Mouse (Mus musculus) adrenal gland, postnatal 25 days (tissue): ENCODE measurements around the gene Slc25a36. TPM values are rescaled to one million over a fixed set of nuclear protein-coding genes. Genes with fewer than 3 reads are reported as not detected.

Experiments used
- DNase-seq: peaks from one replicate; pipeline ENCODE4 v3.0.0; 2021; ENCODE audit warnings: mixed read lengths
- total RNA-seq: library from RNA; stranded (reverse); gene quantifications from 2 replicates; pipeline ENCODE4 v1.2.3, GENCODE M21; 2021

The Slc25a36 gene
- total RNA-seq, 1 experiment from 2014 or later: 105 TPM

DNA sequence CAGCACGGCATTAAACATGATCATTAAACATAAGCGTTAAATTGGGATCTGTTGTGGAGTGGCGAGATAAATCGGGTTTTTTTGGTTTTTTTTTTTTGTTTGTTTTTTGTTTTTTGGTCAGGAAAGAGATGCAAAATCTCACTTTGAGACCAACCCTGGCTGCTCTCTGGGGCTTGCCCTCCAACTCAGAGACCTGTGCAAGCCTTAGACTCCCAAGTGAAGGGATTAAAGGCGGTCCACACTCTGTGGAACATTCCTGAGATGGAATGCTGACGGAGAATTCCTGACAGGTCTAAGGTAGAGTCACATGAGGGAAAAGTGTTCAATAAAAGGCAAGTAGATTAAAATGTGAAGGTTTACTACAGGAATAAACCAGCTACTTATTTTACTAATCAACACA is 549 bp upstream of the Slc25a36 start:
- DNase-seq: no peak

GRCm38 (mm10) chr9:97106481-97107160 is 4.3 kb downstream of the Slc25a36 start:
- DNase-seq: no peak

GRCm38 (mm10) chr9:97105400-97105985 is 5.5 kb downstream of the Slc25a36 start:
- DNase-seq: no peak

- no peak for DNase-seq
Measured at GRCm38 (mm10) chr9:97103376-97104061, 7.4 kb downstream of the Slc25a36 start.

GRCm38 (mm10) chr9:97098985-97099384 is 12.0 kb downstream of the Slc25a36 start:
- DNase-seq: no peak

DNA sequence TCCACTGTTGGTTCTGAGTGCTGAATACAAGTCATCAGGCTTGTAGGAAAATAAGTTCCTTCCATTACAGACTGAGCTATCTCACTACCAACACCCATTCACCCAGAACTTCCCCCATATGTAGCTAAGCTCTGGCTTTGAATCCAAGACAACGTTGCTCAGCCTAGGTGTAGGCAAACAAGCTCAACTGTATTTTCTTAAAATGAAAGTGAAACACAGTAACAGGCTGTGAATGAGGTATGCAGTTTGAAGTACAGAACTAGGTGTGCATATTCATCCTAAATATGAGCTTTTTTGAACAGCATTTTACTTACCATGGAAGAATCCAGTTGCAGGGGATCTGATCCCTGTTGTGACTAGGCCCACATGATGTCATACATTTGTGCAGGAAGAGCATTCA is 14.8 kb downstream of the Slc25a36 start:
- no peak for DNase-seq

DNA sequence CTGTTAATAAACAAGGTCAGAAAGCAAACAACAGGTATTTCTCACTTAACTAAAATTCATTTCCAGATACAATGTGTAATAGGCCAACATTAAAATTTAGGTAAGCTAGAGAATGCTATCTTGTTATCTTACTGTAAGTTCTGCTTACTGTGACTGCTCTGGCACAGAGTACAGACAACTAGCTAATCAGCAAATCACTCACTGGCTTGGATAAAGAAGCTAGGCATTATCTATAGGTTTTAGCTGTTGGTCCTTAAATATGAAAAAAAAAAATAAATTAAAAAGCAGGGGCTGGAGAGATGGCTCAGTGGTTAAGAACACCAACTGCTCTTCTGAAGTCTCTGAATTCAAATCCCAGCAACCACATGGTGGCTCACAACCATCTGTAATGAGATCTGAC is 23.1 kb downstream of the Slc25a36 start:
- DNase-seq: no peak

GRCm38 (mm10) chr9:97084628-97085027 is 26.3 kb downstream of the Slc25a36 start:
- no peak for DNase-seq

DNA sequence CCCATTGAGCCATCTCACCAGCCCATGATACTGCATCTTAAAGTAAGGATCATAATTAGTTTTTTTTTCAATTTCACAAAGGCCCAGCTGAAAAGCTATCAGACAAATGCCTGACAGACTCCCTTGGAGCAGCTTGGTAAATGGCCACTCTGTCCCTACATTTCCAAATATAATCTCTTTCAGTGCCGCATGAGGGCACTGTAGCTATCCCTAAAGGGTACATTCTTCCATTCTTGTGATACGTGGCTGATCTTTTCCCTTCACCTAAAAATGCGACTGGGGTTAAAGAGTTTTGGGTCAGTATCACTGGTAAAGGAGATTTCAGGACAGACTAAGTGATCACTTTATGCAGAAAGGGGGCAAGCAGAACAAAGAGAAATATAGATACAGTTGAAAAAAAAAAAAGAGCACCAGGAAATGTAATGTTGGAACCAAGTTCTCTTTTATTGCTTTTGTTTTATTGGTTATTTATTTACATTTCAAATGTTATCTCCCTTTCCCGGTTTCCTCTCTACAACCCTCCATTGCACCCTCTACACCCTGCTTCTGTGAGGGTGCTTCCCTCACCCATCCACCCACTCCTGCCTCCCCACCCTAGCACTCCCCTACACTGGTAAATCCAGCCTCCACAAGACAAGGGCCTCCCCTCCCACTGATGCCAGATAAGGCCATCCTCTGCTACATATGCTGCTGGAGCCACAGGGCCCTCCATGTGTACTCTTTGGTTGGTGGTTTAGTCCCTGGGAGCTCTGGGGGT is 29.7 kb downstream of the Slc25a36 start:
- DNase-seq: no peak

DNA sequence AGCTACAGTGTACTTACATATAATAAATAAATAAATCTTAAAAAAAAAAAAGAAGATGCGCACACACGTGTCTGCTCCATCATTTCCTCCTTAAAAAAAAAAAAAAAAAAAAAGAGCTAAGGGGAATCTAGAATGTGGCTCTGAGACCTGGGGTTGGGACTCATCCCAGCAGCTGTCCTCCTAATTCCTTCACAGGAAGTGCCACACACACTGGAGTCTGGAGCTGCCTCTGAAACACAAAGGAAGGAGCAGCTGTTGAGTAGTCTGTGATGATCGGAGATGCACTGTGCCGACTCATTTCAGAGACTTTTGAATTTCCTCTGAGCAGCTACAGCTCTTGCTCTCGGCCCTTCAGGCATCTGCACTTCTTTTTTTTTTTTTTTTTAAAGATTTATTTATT is 41.0 kb downstream of the Slc25a36 start:
- no peak for DNase-seq

GRCm38 (mm10) chr9:97069466-97069865 is 41.5 kb downstream of the Slc25a36 start:
- no peak for DNase-seq

DNA sequence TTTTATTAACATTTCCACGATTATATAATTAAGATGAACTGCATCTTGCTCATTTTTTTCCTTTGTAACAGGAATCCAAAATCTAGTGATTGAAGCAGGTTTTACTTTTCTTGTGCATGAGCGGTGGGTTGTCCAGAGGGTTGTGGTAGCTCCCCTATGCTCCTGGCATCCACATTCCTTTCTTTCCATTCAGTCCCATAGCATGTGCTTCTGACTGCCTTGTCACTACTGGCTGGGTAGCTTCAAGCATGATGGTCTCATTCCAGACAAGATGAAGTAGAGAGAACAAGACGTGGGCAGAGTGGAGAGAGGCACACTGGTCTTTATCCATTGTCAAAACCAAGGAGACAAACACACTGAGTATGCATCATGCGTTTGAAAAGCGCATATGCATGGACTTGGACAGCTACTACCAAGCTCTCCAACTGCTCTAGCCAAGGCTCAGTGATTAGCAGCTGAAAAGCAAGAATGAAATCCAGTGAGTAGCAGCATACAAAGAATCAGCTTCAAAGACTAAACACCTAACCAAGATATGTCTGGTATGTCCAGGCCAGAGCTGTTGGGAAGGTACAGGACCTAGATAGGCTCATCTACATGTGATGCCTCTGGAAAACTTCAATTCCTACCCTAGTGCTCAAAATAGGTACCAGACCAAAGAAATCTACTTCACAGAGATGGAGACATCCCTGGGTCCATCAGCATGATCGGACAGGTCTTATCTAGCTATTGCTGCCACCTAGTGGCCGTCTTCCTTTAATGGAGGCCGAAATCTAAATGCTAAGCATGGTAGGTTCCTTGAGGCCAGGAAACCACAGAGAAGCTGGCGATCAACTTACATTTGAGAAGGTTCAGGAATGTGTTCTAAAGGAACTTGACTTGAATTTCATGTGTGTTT is 42.5 kb downstream of the Slc25a36 start:
- peak; percentile 78 for DNase-seq

DNA sequence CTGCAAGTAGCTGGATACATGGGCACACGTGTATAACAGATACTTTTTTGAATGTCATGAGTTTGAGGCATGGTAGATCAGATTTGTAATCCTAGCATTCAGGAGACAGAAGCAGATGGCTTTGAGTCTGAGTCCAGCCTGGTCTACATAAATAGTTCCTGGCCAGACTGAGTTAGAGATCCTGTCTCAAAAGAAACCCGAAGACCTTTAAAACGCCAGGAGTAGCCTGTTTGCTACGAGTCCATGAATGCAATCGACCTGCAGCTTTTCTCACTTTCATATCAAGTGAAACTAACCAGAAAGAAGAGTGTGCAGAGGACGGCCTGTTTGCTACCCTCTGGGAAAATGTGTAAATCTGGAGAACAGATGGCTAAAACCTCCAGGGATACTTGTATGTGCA is 43.2 kb downstream of the Slc25a36 start:
- no peak for DNase-seq

DNA sequence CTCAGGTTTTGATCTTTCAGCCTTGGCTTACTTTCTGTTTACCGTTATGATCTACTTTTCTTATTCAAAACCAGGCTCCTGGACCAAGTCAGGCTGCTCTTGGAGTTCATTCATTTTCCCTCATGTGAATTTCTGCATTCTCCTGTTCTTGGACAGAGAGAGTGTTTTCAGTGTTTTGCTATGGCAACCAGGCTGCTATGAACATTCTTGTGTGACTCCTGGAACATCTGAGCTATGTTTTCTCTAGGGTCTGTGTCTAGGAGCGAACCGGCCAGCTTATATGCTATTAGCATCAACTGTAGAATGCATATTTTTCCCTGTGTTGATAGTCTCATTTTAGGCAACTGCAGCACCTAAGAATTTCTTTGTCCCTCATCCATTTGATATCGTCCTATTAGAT is 45.1 kb downstream of the Slc25a36 start:
- no peak for DNase-seq

DNA sequence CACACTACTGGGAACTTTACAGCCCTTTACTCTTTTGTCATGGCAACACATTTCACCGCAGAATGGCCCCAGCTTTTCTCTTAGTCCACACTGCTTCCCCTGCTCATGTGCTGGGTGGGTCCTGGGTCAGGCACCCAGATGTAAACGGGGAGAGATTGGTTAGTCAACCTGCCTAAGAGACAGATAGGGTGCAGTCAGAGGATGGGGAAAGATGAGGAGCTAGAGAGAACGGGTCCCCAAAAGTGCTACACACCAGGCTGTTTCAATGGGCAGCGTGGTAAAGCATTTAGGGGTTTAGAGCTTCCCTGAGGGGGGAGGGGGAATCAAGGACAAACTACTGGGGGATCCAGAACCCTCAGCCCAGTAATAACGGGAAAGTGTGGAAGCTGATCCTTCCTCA is 45.7 kb downstream of the Slc25a36 start:
- DNase-seq: no peak

DNA sequence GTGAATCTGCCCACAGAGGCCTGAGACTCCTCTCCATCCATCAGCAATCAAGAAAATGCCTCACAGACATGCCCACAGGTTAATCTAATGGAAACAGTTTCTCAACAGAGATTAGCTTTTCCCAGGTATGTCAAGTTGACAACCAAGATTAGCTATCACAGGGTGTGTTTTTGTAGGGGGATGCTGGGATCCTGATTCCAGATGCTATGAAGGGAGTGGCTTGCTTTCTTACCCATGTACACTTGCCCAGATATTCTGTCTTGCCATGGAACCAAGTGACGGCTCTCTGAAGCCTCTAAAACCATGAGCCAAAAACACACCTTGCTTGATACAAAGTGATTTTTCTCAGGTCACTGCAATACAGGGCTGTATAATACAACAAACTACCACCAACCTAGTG is 46.8 kb downstream of the Slc25a36 start:
- DNase-seq: no peak

DNA sequence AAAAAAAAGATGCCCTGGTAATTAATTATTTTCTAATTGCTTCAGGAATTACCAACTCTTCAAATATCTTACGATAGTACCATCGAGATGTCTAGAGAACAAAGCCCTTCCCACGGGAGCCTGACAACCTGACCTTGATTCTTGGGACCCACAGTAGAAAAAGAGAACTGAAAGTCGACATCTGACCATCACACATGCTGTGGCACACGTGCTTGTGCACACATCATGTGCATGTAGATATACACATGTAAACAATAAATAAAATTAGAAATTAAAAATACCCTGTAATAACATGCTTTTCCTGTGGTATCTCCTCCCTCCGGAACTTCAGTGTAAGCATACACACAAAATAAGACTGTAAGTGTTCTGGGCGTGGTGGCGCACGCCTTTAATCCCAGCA is 49.3 kb downstream of the Slc25a36 start:
- no peak for DNase-seq

DNA sequence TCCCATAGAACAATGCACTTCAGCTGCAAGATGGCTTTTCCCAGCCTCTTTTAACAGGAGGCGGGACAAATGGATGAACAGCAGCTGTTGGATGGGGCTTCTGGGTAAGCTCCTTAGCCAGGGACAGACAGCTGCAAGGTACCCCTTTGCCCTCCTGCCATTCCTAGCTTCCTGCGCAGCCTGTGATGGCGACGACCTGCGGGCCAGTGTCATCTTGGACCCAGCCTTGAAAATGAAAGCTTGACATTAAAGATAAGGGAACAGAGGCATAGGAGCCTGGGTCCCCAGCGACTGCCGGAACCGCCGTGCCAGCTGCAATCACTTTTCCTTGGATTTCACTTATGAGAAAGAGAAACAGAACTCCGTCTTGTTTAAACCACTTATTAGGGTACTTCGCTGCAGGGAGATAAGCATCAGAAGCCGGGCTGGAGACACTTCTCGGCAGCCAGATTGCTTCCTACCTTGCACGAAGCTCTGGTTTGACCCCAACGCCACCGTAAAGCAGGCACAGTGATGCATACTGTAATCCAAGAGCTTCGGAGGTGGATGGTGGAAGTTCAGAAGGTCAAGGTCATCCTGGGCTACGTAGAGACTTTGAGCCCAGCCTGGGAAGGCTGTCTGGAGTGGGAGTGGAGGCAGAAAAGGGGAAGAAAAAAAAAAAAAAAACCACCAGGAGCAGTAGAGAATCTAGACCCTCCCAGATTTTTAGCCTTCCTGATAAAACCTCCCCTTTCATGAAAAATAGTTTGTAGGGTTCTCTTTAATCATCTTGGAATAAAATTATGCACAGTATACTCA is 54.2 kb downstream of the Slc25a36 start:
- no peak for DNase-seq

- DNase-seq: no peak
Measured at GRCm38 (mm10) chr9:97055906-97056305, 55.1 kb downstream of the Slc25a36 start.

- DNase-seq: no peak
Measured at GRCm38 (mm10) chr9:97051176-97051575, 59.8 kb downstream of the Slc25a36 start.

DNA sequence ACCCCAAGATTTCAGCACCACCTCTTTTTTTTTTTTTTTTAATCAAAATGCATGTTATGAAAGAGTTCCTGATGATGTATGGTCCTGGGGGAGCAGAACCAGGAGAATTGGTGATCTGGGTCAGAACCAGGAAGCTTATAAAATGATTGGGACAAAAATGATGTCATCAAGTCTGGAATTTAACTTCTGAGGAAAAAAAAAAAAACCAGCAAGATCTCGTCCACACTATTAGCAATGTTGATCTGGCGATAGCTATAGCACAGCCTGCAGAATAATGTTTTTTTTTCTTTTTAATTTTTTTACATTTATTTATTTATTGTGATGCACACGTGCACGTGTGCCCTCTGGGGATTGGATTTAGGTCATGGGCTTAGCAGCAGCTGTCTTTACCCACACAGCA is 64.7 kb downstream of the Slc25a36 start:
- DNase-seq: no peak
